Mouse (Mus musculus) small intestine, adult 2 months (tissue): ENCODE data around the gene Gm3417.
"Not testable (repeated sequence)": the region's sequence is repeated elsewhere in the genome, so short reads cannot be mapped to it uniquely, and the experiment has no call there.

ENCODE experiments used
- CTCF ChIP-seq: fragments of 200-500 bp; IDR thresholded peaks from 2 replicates; pipeline ENCODE4 v1.5.1; 2012; ENCODE audit warnings: low read depth, mild to moderate bottlenecking, control low read depth, inconsistent platforms, low read length, moderate library complexity, mixed read lengths; ENCODE audit not compliant: insufficient replicate concordance, insufficient read length; ENCODE audit errors: extremely low read depth
- POLR2A ChIP-seq: fragments of 200-500 bp; IDR thresholded peaks from 2 replicates; pipeline ENCODE4 v1.6.1; 2012; ENCODE audit warnings: low read depth, mild to moderate bottlenecking, control low read depth, inconsistent platforms, low read length, moderate library complexity

DNA sequence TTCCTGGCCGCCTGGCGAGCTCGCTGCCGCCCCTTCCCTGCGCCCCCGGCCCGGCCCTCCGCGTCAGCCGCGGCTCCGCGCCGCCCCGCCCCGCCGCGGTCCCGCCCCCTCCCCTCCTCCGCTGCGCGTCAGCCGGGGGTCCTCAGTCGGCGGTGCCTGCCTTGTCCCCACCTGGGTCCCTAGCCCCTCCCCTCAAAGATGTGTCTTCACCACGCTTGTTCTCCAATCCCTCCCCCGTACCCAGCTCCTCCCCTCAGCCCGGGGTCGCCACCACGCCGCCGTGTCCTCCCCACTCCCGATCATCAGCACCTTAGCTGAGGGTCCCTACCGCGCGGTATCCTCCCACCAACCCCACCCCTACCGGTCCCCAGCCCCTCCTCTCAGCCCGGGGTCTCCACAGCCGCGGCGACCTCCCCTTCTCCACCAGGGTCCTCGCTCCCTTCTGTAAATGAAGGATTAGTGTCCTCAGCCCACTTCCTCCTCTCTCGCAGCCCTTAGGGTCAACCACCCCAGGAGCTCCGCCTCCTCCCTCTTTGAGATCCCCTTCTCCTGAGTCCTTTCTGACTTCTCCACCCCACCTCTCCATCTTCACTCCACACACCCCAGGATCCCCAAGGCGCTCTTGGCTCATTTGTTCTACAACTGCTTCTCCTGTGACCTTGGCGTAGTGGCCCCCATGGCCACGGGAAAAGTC lies 14.7 kb upstream of the Gm3417 start:
- TF ChIP-seq CTCF, POLR2A: not testable (repeated sequence)
